Mouse (Mus musculus): Measurements from ENCODE around the gene Fnbp1.

The Fnbp1 gene

GRCm38 (mm10) chr2:31019011-31019410 lies 122.8 kb downstream of the Fnbp1 start:
- DNase-seq = peak; percentile 73 to 77

GRCm38 (mm10) chr2:31018519-31018918 lies 123.3 kb downstream of the Fnbp1 start:
- peak; percentile 88 to 94 for DNase-seq

- peak in 1 of 2 experiments; percentile 62 for DNase-seq
Measured at GRCm38 (mm10) chr2:31017625-31018317, 124.0 kb downstream of the Fnbp1 start.

- DNase-seq = no peak
Measured at GRCm38 (mm10) chr2:31013371-31014120, 128.3 kb downstream of the Fnbp1 start.

- no peak for DNase-seq
Measured at GRCm38 (mm10) chr2:31007208-31007607, 134.6 kb downstream of the Fnbp1 start.

GRCm38 (mm10) chr2:31006434-31006833 lies 135.4 kb downstream of the Fnbp1 start:
- no peak for DNase-seq

- DNase-seq = no peak
Measured at GRCm38 (mm10) chr2:31005453-31005852, 136.4 kb downstream of the Fnbp1 start.

- no peak for DNase-seq
Measured at GRCm38 (mm10) chr2:31002857-31003256, 139.0 kb downstream of the Fnbp1 start.

GRCm38 (mm10) chr2:30998443-30999260 lies 143.2 kb downstream of the Fnbp1 start:
- DNase-seq = no peak

GRCm38 (mm10) chr2:30995432-30995996 lies 146.3 kb downstream of the Fnbp1 start:
- peak; percentile 53 to 59 for DNase-seq

- no peak for DNase-seq
Measured at GRCm38 (mm10) chr2:30994853-30995252, 147.0 kb downstream of the Fnbp1 start.

GRCm38 (mm10) chr2:30990221-30990620 lies 151.6 kb downstream of the Fnbp1 start:
- DNase-seq = no peak

GRCm38 (mm10) chr2:30985111-30986020 lies 156.4 kb downstream of the Fnbp1 start:
- no peak for DNase-seq

GRCm38 (mm10) chr2:30983024-30983423 lies 158.8 kb downstream of the Fnbp1 start:
- DNase-seq = peak; percentile 38 to 51

- DNase-seq = peak; percentile 99
Measured at GRCm38 (mm10) chr2:30981790-30982513, 159.9 kb downstream of the Fnbp1 start, which contains the start of the genes BC005624 and Usp20. TSS of gene BC005624 (minus strand) at chr2:30982201. TSS of gene Usp20 (plus strand) at chr2:30982279.

Data from cerebellum, postnatal 14 days (tissue).